Mouse (Mus musculus) mature B cell (primary cell): ENCODE measurements around the gene Lgi4.

Experiments
- in situ Hi-C: fragments of 300-500 bp; cut with MboI; formaldehyde crosslinking; loops from 2 replicates; pipeline ENCODE4 v1.14.3; 2019

The Lgi4 gene

DNA sequence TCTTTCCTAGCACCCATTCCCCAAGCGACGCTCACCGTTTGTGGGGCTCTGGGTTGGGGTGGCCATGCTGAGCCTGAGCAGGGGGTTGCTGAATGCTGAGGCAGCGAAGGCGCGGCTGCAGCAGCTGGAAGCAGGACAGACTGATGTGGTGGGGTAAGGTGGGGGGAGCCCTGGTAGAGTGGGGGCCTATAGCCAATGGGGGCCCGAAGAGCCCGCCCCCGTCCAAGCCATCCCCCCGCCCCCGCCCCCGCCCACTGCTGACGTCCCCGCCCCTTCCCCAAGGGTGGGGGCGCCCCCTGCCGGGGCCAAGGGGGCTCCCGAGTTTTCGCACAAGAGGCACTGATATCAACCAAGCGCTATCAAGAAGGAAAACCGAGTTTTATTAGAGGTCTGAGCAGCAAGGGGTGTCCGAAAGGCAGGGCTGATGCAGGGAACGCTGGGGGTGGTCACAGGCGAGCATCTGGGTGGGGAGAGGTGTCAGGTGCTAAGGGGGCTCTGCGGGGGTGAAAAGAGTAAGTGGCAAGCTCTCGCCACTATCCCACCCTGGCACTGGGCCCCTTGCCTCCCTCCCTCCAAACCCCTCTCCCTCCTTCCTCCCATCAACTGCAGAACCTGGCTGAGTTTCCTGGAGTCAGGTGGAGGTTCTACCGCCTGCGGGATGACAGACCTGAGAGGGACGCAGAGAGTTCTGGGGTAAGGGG, 7.7 kb upstream of the Lgi4 start, which contains the start of gene Fxyd7:
Gene Fxyd7, minus strand, starts transcription at position 147 of the 701 bp plus-strand sequence.
- in situ Hi-C loops = no loop called here

DNA sequence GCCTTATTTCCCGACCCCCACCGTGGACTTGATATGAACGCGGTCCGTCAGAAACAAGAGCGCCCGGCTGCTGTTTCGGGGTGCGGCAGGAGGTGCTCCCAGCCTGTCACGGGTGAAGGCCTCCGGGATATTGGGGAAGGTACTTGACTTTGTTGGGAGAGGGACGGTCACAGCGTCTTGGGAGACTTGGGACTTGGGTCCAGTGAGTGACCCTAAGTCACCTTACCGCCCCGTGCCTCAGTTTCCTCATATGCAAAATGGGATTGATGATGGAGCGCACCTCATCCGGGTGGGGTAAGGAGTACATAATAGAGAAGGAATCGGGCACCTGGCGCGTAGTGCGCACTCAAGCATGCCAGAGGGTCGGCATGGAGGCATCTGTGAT, 6.9 kb upstream of the Lgi4 start:
- in situ Hi-C loops = no loop called here

DNA sequence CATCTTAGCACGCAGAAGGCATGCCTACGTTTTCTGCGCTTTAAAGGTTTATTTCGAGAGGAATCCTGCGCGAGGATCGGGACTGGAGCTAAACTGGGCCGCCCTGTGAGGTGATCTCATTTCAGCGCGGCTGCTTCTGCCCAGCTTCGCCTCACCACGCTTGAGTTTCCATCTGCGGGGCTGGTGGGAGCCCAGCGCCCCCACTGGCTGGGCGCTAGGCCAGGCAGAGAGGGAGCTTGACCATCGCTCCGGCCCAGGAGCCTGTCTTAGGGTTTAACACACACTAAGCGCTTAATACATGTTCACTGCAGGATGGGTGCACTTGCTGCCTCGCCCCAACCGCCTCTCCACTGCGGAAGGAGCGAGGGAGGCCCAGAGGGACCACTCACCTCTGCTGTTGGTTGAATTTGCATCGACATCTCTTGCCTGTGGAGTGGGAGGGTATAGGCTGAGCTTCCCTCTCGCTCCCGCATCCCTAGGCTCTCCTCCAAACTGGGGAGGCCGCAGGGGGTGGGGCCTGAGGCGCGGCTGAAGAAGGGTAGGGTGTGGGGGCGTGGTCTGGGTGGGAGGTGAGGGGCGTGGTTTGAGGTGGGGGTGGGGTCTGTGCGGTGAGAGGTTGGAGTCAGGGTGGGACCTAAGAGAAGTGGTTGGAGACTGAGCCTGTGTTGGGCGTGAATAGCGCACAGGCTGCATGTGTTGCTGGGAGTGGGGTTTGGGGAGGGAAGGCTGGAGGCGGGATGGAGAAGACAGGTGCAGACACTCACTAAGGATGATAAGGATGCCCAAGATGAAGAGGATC, 6.3 kb upstream of the Lgi4 start:
- in situ Hi-C loops = no loop called here

DNA sequence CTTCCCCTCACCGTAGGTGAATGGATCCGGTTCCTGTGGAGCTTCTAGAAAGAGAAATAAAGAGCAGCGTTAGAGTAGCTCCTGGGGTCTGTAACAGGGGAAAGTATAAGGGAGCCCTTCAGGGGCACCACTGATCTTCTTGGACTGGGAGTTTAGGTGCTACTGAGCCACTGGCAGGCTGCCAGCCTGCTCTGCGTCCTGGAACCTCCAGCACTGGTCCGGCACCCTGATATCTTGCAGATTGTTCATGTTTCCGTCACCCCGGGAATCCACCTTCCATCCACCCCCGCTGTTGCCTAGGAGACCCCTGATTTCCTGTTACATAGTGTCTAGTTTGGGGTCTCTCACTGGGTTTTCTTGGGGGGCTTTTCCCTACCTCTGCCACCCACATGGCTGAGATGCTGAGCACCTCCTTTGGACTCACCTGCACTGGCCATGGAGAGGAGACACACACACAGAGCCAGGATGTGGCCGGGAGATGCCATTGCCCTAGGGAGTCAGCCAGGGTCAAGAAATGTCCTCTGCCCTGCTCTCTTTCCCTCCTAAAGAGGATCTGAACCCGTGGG, 5.2 kb upstream of the Lgi4 start:
- in situ Hi-C loops = no loop called here

DNA sequence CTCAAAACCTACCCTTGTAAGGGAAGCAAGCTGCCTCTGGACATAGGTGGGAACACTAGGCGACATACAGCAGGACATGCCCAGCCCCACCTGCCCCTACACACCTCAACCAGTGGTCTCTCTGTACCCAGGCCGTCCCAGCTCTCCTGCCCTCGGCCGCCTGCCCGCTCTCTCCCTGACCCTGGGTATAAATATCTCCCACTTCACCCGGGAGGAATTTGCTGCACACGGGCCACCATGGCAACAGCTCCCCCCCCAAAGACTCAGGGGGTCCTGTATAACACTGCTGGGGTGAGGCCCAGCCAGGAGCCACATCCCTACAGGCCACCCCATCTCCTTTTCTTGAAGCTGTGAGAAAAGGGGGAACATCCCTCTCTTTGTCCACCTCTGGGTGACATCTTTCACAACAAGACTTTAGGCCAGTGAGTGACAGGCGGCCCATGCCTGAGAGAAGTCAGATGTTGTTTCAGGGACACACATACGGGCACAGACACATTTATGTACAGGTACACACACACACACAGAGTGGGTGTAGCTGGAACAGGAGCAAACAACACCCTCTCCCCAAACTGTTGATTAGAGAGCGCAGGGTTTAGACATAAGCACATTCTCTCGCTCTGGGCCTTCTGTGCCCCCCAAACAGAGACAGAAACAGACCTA, 4.4 kb upstream of the Lgi4 start:
- in situ Hi-C loops = loop anchor here (5.0 kb wide), 1 partner anchor 43 kb away; no protein-coding TSS in a partner anchor

DNA sequence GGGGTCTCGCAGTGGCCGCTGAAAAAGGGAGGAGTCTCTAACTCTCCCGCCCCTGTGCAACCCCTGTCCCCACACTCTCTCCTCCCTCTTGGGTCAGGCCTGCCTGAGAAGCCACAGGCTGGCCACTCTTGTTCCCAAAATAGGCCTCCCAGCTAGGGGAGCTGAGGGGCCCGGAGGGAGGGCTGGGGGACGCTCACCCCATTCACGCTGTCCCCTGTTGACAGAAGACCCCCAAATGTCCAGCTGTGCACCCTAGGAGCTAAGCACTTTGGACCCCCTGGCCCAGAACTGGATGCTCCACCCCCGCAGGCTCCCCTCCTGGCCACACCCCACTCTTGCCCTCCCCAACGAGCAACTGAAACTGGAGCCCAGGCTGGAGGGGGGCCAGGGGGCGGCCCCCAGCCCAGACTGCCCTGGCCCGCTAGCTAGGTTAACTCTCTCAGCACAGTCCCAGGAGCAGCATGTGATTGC, 3.8 kb upstream of the Lgi4 start:
- in situ Hi-C loops = loop anchor here (5.0 kb wide), 1 partner anchor 42 kb away; no protein-coding TSS in a partner anchor

DNA sequence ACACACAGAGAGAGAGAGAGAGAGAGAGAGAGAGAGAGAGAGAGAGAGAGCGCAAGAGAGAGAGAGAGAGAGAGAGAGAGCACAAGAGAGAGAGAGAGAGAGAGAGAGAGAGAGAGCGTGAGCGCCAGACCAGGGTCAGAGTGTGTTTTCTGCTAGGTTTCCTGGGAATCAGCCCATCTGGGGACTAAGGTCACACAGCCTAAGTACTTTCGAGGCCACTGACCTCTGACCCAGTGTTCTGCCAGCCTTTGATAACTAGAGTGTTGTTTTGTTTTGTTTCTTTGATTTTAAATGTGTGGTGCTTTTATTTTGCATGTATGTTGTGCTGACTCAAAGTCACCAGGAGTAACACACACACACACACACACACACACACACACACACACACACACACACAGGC, 3.3 kb upstream of the Lgi4 start:
- in situ Hi-C loops = loop anchor here (5.0 kb wide), 1 partner anchor 41 kb away; no protein-coding TSS in a partner anchor

DNA sequence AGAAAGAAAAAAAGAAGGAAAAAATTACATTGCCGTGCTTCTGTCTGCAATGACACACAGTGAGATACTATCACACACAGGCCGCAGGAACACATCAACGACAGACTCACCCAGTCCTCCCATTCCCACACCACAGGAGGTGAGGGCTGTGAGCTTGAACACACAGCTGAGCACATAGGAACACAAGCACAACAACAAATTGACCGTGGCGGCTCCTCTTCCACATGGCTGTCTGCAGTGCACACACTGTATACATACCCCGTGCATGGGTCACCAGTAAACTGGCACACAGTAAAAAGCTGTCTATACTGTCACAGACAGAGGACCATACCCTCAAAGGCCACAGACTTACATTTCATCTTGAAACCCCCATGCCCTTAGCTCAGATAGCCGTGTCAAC, 2.7 kb upstream of the Lgi4 start:
- in situ Hi-C loops = loop anchor here (5.0 kb wide), 1 partner anchor 41 kb away; no protein-coding TSS in a partner anchor

DNA sequence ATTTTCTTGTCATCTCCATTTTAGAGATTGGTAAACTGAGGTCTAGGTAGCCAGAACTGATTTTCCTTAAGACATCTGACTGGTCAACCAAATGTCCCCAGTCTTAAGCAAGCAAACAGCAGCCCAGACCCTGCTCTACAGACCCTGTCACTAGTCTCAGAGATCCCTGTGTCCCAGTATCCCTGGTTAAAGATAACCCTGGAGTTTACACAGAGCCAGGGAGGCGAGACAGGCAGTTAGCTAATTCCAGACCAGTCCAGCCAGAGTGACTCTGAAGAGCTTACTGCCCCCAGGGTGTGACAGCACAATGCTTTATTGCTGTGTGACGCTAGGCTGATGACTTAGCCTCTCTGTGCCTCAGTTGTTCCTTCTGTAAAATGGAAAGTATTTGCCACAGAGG, 2.1 kb upstream of the Lgi4 start, which contains the start of gene Fxyd1:
Gene Fxyd1, minus strand, starts transcription at position 129 of the 400 bp plus-strand sequence.
- in situ Hi-C loops = loop anchor here (5.0 kb wide), 1 partner anchor 40 kb away; no protein-coding TSS in a partner anchor

DNA sequence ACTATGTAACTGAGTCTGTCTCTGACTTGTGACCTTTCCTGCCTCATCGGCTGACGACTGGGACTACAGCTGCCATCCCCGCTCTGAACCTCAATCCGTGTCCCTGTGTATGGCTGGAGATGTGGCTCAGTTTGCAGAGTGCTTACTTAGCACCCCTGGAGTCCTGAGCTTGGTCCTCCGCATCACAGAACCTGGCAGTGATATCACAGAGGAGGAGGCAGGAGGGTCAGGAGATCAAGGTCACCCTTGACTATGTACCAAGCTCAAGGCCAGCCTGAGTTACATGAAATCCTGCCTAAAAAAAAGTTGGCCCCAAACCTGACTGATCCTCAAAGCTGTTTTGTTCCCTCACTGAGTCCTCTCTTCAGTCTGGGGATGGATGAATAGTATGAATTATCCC, 1.4 kb upstream of the Lgi4 start:
- in situ Hi-C loops = loop anchor here (5.0 kb wide), 1 partner anchor 40 kb away; no protein-coding TSS in a partner anchor

DNA sequence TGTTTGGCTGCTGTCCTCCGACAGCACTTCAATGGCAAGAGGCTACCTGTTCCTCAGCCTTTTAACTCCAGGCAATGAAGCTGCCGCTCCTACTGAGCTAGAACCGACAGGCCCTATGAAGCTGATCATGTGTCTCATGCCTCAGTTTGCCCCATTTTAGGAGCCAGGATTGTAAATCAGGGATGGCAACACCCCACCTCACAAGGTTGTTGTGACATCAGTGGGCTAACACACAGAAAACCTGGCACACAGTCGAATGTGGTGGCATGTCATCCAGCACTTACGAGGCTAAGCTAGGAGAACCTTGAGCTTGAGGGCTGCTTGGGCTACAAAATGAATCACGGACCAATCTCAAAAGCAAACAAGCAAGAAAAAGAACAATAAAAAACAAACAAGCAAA, 931 bp upstream of the Lgi4 start:
- in situ Hi-C loops = loop anchor here (5.0 kb wide), 1 partner anchor 39 kb away; no protein-coding TSS in a partner anchor

DNA sequence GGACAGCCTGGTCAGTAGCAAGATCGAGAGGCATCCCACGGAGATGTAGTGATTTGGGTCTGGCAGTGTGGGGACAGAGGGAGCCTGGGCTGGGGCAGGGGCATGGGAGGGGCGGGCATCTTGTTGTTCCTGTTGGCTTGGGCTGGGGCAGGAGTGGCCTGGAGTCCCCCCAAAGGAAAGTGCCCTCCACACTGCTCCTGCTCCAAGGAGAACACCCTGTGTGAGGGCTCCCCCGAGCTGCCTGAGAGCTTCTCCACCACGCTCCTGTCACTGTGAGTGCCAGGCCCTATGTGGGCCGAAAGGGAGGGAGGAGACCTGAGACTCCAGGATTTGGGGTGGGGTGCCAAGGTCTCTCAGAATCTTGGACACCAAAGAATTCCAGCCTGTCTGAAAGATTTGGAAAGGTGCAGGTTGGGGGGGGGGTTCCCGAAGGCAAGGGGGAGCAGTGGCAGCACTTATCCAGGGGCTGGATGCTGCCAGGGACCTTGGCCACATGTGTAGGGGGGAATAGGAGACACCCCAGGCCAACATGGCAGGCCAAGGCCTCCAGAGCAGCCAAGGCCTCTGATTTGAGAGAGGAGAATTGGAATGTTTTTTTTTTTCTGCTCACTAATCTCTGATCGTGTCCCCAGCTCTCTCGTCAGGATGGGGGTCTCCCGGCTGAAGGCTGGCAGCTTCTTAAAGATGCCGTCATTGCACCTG, 928 bp downstream of the Lgi4 start:
- in situ Hi-C loops = loop anchor here (5.0 kb wide), 1 partner anchor 37 kb away; no protein-coding TSS in a partner anchor

DNA sequence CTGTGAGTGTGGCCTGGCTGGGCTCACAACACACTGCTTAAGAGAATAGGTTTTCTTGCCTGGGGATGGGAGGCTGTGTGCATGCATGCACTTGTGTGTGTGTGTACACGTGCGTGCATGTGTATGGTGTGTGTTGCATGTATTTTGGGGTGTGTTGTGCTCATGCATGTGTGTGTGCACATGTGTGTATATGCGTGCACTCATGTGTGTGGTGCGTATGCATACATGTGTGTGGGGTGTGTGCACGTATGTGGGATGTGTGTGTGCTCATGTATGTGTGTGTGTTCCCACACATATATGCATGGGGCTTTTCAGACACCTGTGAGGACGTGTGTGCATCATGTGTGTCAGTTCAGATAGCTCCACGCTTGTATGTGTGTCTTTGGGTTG, 1.5 kb downstream of the Lgi4 start:
- in situ Hi-C loops = no loop called here

DNA sequence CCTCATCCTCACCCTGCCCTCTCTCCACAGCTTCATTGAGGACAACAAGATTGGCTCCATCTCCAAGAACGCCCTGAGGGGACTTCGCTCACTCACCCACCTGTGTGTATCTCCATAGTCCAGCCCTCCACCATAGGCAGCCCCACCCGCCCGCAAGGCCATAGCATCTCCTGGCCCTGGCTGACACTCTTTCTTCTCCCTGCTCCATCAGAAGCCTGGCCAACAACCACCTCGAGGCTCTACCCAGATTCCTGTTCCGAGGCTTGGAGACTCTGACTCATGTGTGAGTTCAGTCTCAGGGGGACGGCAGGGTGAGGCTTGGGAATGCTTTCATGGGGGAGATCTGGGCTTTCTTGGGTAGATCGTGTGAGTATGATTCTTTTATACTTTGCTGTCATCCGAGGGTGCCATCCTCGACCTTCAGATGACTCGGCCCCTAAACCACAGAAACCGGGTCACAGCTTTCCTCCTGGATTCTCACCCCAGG, 4.0 kb downstream of the Lgi4 start:
- in situ Hi-C loops = no loop called here

DNA sequence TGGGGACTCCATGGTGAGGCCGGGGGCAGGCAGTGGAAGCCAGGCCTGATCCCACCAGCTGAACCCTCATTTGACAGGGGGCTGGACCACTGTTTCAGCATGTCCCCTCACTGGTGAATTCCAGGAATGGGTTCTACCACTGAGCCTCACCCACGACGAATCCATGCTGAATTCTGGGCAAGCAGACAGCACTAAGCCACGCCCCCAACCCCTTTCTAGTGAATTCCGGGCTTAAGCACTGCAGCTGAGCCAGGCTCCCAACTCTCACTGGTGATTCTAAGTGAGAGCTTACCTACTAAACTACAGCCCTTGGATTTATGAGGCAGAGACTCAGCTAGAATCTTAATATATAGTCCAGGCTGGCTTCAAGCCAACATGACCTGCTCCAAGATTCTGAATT, 8.7 kb downstream of the Lgi4 start:
- in situ Hi-C loops = no loop called here

DNA sequence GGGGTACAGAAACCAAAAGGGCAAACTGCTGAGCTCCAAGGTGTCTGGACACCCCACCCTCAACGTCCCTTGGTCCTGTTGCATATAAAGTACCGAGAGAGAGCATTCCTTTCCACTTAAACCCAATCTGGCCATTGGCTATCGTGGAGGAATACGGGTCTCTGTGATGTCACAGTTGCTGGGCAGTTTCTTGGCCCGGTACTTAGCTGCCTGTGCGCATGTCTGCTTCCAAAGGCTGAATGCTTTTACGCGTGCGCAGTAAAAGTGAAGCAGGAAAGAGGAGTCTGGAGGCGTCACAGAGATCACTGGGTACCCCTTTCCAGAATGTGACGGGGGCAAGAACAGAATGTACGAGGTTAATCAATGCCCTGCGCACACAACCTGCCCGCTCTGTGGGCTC, 10.3 kb downstream of the Lgi4 start:
- in situ Hi-C loops = no loop called here

DNA sequence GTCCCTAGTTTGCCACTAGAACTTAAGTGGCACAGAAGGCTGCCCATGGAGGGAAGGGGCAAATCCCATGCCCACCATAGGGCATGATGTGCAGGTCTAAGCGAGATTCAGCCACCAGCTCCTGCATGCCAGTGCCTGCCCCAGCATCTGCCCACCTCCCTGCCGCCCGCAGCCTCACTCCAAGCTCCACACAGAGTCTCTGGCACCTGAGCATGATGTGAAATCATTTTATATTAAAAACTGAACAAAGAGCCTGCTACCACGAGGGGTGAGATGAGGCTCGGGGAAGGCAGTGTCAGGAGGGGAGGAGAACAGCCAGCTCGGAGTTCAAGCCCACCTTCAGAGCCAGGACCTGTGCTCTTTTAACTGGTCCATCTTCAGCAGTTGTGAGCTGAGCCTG, 11.2 kb downstream of the Lgi4 start:
- in situ Hi-C loops = no loop called here

DNA sequence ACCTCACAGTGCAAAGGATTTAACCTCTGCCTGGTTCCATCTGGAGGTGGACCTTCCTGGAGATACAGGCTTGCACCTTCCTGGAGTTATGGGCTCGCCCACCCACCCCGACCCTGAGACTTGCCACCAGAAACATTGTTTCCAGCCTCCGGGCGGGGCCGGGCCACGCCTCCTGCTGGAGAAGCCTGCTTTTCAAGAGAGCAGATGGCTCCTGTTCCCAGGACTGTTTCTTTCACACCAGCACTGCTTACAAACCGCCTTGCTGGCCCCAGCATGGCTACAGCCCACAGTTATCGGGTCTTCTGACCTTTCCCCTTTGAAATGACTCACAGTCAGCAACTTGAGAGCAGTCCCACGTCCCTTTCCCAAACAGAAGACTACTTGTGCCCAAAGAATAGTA, 13.2 kb downstream of the Lgi4 start:
- in situ Hi-C loops = no loop called here

DNA sequence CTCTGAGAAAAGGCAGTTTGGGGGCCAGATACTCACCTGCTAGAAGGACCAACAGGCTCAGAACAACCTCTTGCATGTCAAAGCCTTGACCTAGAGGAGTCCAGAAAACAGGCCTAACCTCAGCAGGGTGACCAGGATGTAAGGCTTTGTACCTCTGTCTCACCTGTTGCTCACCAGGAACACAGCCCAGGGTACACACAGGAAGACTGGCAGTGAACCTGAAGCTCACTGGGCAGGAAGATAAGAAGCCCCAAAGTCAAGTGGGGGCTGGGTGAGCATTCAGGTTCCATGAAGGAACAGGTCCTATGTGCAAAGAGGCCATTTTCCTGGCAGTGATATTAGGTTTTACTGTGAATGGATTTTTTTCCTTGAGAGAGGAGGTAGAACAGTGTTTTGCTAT, 14.4 kb downstream of the Lgi4 start:
- in situ Hi-C loops = no loop called here

DNA sequence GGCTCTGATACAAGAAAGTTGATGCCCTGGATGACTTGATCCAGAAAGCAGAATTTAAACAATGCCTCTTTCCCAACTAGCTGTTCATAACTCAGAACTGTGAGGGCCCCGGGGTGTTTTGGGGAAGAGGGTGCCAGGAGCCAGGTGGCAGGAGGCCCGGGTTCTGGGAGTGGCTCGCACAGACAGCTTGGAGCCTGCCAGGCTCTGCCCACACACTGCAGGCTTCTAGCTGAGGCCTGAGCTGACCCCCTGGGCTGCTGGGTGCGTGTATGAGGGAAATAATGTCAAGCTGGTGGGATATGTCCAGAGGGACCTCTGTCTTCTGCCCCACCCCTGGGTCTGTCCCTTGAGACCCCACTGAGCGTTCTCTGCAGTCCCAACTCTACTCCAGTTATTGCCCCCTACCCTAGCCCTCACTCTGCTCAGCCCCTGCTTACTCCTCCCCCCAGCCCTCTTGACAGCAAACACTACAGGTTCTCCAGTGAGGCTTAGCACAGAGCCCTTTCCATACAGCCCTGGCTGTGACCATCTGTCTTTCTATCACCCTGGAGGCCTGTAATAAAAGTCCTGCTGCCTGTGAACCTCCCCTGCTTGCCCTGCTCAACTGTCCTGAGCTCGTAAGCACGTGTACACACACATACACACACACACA, 15.0 kb downstream of the Lgi4 start:
- in situ Hi-C loops = no loop called here

DNA sequence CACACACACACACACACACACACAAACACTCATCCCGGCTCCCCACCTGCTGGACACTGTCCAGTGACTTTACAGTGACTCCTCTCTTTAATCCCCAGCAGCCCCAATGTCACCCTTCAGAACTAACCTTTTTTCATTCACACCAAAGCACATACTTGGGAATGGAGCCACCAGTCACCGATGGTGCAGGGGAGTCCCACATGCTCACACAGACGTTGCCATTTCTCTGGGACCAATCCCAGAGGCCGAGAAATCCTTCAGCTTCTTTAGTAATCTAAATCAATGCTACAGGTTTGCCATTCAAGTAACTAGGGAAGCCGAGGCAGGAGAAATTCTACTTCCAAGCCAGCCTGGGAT, 15.5 kb downstream of the Lgi4 start:
- in situ Hi-C loops = no loop called here
